Mouse (Mus musculus) CH12.LX (cell line): ENCODE measurements around the gene Atp5mpl. TPM values are rescaled to one million over a fixed set of nuclear protein-coding genes. Genes with fewer than 3 reads are reported as not detected.
"Not testable (repeated sequence)": the region's sequence is repeated elsewhere in the genome, so short reads cannot be mapped to it uniquely, and the experiment has no call there.

Experiments used
- DNase-seq: peaks from one replicate; pipeline ENCODE4 v3.0.0-alpha.2; 2013; ENCODE audit errors: extremely low read depth
- H3K27ac ChIP-seq: 2 replicates; pipeline ENCODE4 v1.5.1; 2012; ENCODE audit warnings: low read depth, mild to moderate bottlenecking, control low read depth, moderate library complexity; ENCODE audit not compliant: insufficient read depth
- H3K27me3 ChIP-seq: replicated peaks from 2 replicates; pipeline ENCODE3; 2012; ENCODE audit warnings: inconsistent platforms
- H3K36me3 ChIP-seq, 2 experiments: replicated peaks in 1 of 2; 2 replicates each; pipeline versions ENCODE3 to v1.6.1; 2012; ENCODE audit warnings: inconsistent platforms in 1 of 2, low read length in 1 of 2, mild to moderate bottlenecking in 1 of 2, mixed read lengths in 1 of 2, moderate library complexity in 1 of 2; ENCODE audit not compliant: control insufficient read depth in 1 of 2, insufficient read depth in 1 of 2
- H3K4me1 ChIP-seq, 2 experiments: 2 replicates each; pipeline ENCODE4 v1.6.1; 2012; ENCODE audit warnings: inconsistent platforms in 1 of 2, moderate library complexity in 1 of 2; ENCODE audit not compliant: insufficient read depth in 2 of 2, control insufficient read depth in 1 of 2
- H3K4me2 ChIP-seq: 2 replicates; pipeline ENCODE4 v1.6.1; 2012; ENCODE audit warnings: low read depth, mild to moderate bottlenecking, control low read depth; ENCODE audit not compliant: poor library complexity, insufficient read depth, severe bottlenecking
- H3K4me3 ChIP-seq, 3 experiments: fragments of 150-350 bp in 1 of 3; sonication (generic) in 1 of 3; replicated peaks in 1 of 3; 2 replicates each; pipeline versions ENCODE3 to v1.5.1; 2011 to 2012; ENCODE audit warnings: low read depth in 2 of 3, low read length in 2 of 3, mild to moderate bottlenecking in 2 of 3, moderate library complexity in 2 of 3, control low read depth in 1 of 3, improper control_type of control experiment in 1 of 3, inconsistent platforms in 1 of 3, mixed read lengths in 1 of 3; ENCODE audit not compliant: poor library complexity in 1 of 3
- H3K79me2 ChIP-seq: replicated peaks from 2 replicates; pipeline ENCODE4 v1.6.1; 2012; ENCODE audit warnings: mild to moderate bottlenecking, moderate library complexity; ENCODE audit not compliant: control insufficient read depth, poor library complexity, insufficient read depth, severe bottlenecking; ENCODE audit errors: extremely low read depth
- H3K9ac ChIP-seq: 2 replicates; pipeline ENCODE4 v1.6.1; 2012; ENCODE audit warnings: low read depth, mild to moderate bottlenecking, control low read depth, moderate library complexity; ENCODE audit not compliant: insufficient read depth
- H3K9me3 ChIP-seq: replicated peaks from 2 replicates; pipeline ENCODE3; 2012; ENCODE audit warnings: low read length, inconsistent platforms, mixed read lengths
- BHLHE40 ChIP-seq: IDR thresholded peaks from 2 replicates; pipeline ENCODE4 v1.6.1; 2011; ENCODE audit warnings: mild to moderate bottlenecking, low read depth, low read length, improper control_type of control experiment
- CTCF ChIP-seq, 2 experiments: IDR thresholded peaks in 1 of 2; conservative IDR thresholded peaks in 1 of 2; 2 replicates each; pipeline ENCODE4 v1.5.1; 2011 to 2012; ENCODE audit warnings: low read depth in 2 of 2, low read length in 2 of 2, improper control_type of control experiment in 1 of 2, inconsistent platforms in 1 of 2, mild to moderate bottlenecking in 1 of 2, moderate library complexity in 1 of 2
- E2F4 ChIP-seq: IDR thresholded peaks from 2 replicates; pipeline ENCODE4 v1.6.1; 2011; ENCODE audit warnings: low read depth, low read length, improper control_type of control experiment; ENCODE audit not compliant: insufficient replicate concordance
- ELF1 ChIP-seq: IDR thresholded peaks from 2 replicates; pipeline ENCODE4 v1.6.1; 2014; ENCODE audit warnings: low read depth, mild to moderate bottlenecking, inconsistent platforms, low read length, improper control_type of control experiment
- GABPA ChIP-seq: IDR thresholded peaks from 2 replicates; pipeline ENCODE4 v1.6.1; 2012; ENCODE audit warnings: low read depth, low read length, improper control_type of control experiment, inconsistent platforms; ENCODE audit not compliant: insufficient replicate concordance
- IRF4 ChIP-seq: IDR thresholded peaks from 2 replicates; pipeline ENCODE4 v1.6.1; 2014; ENCODE audit warnings: low read depth, mild to moderate bottlenecking, inconsistent platforms, low read length, improper control_type of control experiment
- KAT2A ChIP-seq: IDR thresholded peaks from 2 replicates; pipeline ENCODE4 v1.6.1; 2012; ENCODE audit warnings: low read length, improper control_type of control experiment, inconsistent platforms; ENCODE audit not compliant: insufficient replicate concordance
- MAZ ChIP-seq: IDR thresholded peaks from 2 replicates; pipeline ENCODE4 v1.6.1; 2012; ENCODE audit warnings: low read depth, mild to moderate bottlenecking, inconsistent platforms, low read length, improper control_type of control experiment, moderate library complexity
- MYC ChIP-seq: IDR thresholded peaks from 2 replicates; pipeline ENCODE4 v1.6.1; 2011; ENCODE audit warnings: low read depth, mild to moderate bottlenecking, improper control_type of control experiment, low read length
- PAX5 ChIP-seq: IDR thresholded peaks from 2 replicates; pipeline ENCODE4 v1.6.1; 2012; ENCODE audit warnings: low read length, inconsistent platforms, mixed read lengths
- POLR2A ChIP-seq: IDR thresholded peaks from 2 replicates; pipeline ENCODE4 v1.6.1; 2011; ENCODE audit warnings: low read depth, mild to moderate bottlenecking, improper control_type of control experiment, low read length
- RAD21 ChIP-seq: IDR thresholded peaks from 2 replicates; pipeline ENCODE4 v1.6.1; 2011; ENCODE audit warnings: low read depth, mild to moderate bottlenecking, low read length, improper control_type of control experiment, moderate library complexity
- TBP ChIP-seq: conservative IDR thresholded peaks from 2 replicates; pipeline ENCODE4 v1.6.1; 2011; ENCODE audit warnings: low read depth, low read length, improper control_type of control experiment
- TCF12 ChIP-seq: IDR thresholded peaks from 2 replicates; pipeline ENCODE4 v1.6.1; 2014; ENCODE audit warnings: low read depth, mild to moderate bottlenecking, inconsistent platforms, low read length, improper control_type of control experiment
- USF2 ChIP-seq: conservative IDR thresholded peaks from 2 replicates; pipeline ENCODE4 v1.6.1; 2011; ENCODE audit warnings: low read depth, low read length, improper control_type of control experiment
- ZKSCAN1 ChIP-seq: IDR thresholded peaks from 2 replicates; pipeline ENCODE4 v1.6.1; 2012; ENCODE audit warnings: low read depth, inconsistent platforms, low read length, improper control_type of control experiment, borderline replicate concordance
- ZNF384 ChIP-seq: IDR thresholded peaks from 2 replicates; pipeline ENCODE4 v1.6.1; 2012; ENCODE audit warnings: low read depth, low read length, improper control_type of control experiment, inconsistent platforms
- dilution Hi-C: fragments of 300-500 bp; cut with MboI; formaldehyde crosslinking; loops from 2 replicates; pipeline ENCODE4 v1.14.3; 2020; ENCODE audit warnings: low sequenced_read_pairs; ENCODE audit not compliant: extremely low pct_unique_long_range_greater_than_20kb, extremely low pct_ligation_motif_present
- in situ Hi-C: fragments of 300-500 bp; cut with MboI; formaldehyde crosslinking; loops from 3 replicates; pipeline ENCODE4 v1.14.3; 2019; ENCODE audit warnings: low sequenced_read_pairs, low pct_ligation_motif_present, low pct_unique_long_range_greater_than_20kb, mixed read lengths
- polyA plus RNA-seq: library from polyadenylated mRNA; unstranded; fragments of >175 nt; gene quantifications from 2 replicates; pipeline ENCODE4 v1.2.1, GENCODE M21; 2012; ENCODE audit warnings: low read depth; ENCODE audit not compliant: insufficient read length
- total RNA-seq, 2 experiments: library from RNA; depleted of rRNA; stranded (reverse); fragments of 300-350 nt in 1 of 2; fragments of >200 nt in 1 of 2; gene quantifications; 2 replicates each; pipeline ENCODE4 v1.2.3; 2012 to 2014

The Atp5mpl gene
- total and polyA plus RNA-seq, 3 experiments: 164 to 669 (median 224) TPM

DNA sequence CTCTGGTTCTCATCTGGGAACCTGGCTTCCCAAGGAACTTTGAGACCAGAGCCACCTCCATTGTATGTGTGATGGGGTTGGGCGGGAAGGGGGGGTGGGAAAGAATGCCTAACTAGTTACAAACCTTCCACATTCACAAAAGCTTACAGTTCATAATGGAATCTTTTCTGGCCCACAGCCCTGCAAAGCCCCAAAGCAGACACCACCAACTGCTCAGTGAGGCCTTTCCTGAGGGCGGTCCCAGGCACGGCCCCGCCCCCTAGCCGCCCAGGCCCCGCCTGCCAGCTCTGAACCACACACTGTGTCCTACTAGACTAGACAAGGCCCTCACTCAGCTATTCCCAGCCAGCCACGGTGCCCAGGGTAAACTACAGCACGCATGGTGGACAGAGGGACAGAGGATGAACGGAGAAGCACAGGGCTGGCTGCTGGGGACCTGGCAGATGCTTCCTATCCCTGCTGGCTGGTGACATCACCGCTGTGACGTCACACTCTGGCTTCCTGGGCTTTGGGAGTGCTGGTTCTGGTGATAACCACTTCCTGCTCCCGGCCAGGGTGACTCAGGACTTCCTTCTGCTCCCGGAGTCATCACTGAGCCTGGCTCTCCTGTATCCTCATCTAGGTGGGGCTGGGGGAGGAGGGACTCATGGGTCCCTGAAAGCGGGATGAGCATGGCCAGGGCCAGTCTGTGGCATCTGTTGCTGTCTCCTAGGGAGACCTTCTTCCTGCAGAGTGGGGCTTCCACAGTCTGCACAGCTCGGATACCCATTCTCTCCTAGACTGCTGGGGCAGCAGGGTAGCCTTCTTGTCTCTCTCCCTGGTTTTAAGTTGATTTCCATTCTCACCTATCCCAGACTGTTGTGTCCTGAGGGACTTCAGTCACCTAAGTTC is 20.8 kb downstream of the Atp5mpl start:
- dilution Hi-C loops, H3K4me3 ChIP-seq, H3K27me3 ChIP-seq, H3K36me3 ChIP-seq, H3K9me3 ChIP-seq, H3K27ac ChIP-seq, H3K9ac ChIP-seq, in situ Hi-C loops, DNase-seq, H3K4me2 ChIP-seq, H3K79me2 ChIP-seq: not testable (repeated sequence)
- H3K4me1 ChIP-seq: peaks cover 2 to 22% of the 10 kb centered on the region in 2 experiments; a peak in 3 of 4 replicates

DNA sequence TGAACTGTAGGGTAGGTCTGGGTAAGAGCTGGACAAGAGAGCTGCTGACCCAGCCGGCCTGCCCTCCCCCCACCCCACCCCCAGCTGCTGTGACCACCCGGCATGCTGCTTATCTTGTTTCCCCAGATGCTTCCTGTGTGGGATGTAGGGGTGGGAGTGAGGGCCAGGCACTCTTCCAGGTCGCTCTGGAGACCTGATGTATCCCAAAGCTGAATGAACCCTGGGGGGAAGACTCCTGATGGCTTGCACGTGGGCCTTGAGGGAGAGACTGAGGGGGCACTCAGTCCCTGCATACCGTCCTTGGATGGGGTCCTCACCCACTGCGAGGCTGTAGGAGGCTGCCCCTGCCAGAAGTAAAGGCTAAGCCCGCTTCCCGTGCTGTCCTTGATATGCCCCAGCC is 21.7 kb downstream of the Atp5mpl start:
- Histone ChIP-seq H3K9ac (no peak overlapping the region), H3K79me2 (no peaks in the 10 kb centered on the region), H3K4me2 (no peak overlapping the region)
- no peak for TF ChIP-seq ZKSCAN1
- TF ChIP-seq RAD21: no peak
- TF ChIP-seq USF2: no peak
- TF ChIP-seq PAX5: no peak
- TF ChIP-seq MYC: no peak
- no peak for TF ChIP-seq ZNF384
- no peak for TF ChIP-seq TBP
- TF ChIP-seq ELF1: no peak
- no peak for TF ChIP-seq CTCF (conservative IDR thresholded peaks at IDR 0.05 in 1 of 2, IDR thresholded peaks at IDR 0.05 in 1 of 2; ENCODE audit: low read depth in 2 of 2, low read length in 2 of 2)
- no peak for TF ChIP-seq KAT2A
- no peak for TF ChIP-seq TCF12
- no peak for TF ChIP-seq BHLHE40
- TF ChIP-seq E2F4: no peak
- no peak for TF ChIP-seq MAZ
- no peak for TF ChIP-seq POLR2A
- TF ChIP-seq GABPA: no peak
- no peak for TF ChIP-seq IRF4
- TF ChIP-seq, all 38 proteins: peak for 0
- H3K9me3 ChIP-seq: no peaks in the 10 kb centered on the region
- H3K4me3 ChIP-seq: no peak overlapping the region
- DNase-seq: no peak
- no peak overlapping the region for H3K27ac ChIP-seq
- H3K27me3 ChIP-seq: no peaks in the 10 kb centered on the region
- H3K36me3 ChIP-seq: no peaks in the 10 kb centered on the region
- in situ Hi-C loops: no loop called here
- peaks cover 2 to 22% of the 10 kb centered on the region in 2 experiments; a peak in 3 of 4 replicates for H3K4me1 ChIP-seq
- dilution Hi-C loops: no loop called here

DNA sequence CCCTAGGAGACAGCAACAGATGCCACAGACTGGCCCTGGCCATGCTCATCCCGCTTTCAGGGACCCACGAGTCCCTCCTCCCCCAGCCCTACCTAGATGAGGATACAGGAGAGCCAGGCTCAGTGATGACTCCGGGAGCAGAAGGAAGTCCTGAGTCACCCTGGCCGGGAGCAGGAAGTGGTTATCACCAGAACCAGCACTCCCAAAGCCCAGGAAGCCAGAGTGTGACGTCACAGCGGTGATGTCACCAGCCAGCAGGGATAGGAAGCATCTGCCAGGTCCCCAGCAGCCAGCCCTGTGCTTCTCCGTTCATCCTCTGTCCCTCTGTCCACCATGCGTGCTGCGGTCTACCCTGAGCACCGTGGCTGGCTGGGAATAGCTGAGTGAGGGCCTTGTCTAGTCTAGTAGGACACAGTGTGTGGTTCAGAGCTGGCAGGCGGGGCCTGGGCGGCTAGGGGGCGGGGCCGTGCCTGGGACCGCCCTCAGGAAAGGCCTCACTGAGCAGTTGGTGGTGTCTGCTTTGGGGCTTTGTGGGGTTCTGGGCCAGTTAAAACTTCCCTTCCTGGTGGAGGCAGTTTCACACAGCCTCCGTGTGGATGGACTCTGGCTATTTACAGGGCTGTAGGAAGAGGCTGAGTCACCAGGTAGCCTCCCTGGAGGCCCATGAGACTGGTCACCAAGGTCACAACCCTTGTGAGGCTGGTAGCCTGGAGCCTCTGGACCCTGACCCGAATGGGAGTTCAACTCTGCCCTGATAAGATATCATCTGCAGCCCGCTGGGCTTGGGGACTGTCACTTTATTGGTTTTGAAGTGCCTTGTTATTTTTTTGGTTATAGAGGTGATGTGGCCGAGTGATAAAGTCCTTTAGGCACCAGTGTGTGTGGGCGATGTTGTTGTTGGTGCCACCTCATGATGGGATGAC is 22.5 kb downstream of the Atp5mpl start:
- DNase-seq, H3K27me3 ChIP-seq, dilution Hi-C loops, H3K27ac ChIP-seq, H3K36me3 ChIP-seq, H3K4me3 ChIP-seq, H3K79me2 ChIP-seq, H3K4me2 ChIP-seq, H3K9me3 ChIP-seq, in situ Hi-C loops, H3K9ac ChIP-seq: not testable (repeated sequence)
- peaks cover 2 to 22% of the 10 kb centered on the region in 2 experiments; a peak in 3 of 4 replicates for H3K4me1 ChIP-seq
